Mouse (Mus musculus) kidney, postnatal 0 days (tissue): ENCODE data around the gene Rhcg. TPM values are rescaled to one million over a fixed set of nuclear protein-coding genes. Genes with fewer than 3 reads are reported as not detected.
A peak's percentile ranks its signal among the peaks of the same experiment; 100 is the strongest.

Experiments used
- ATAC-seq: fragments of 200-750 bp; cut with Nextera tagmentation; replicated peaks from 2 replicates; pipeline ENCODE4 v1.8.0; 2017; ENCODE audit warnings: low read depth, moderate number of reproducible peaks, moderate TSS enrichment, moderate library complexity; ENCODE audit not compliant: low FRiP score
- DNase-seq: peaks from one replicate; pipeline ENCODE4 v3.0.0-alpha.2; 2016; ENCODE audit warnings: low spot score
- H3K27ac ChIP-seq: fragments of 300-500 bp; sonication (generic); 2 replicates; pipeline ENCODE4 v1.5.1; 2014; ENCODE audit warnings: mild to moderate bottlenecking
- H3K27me3 ChIP-seq: fragments of 300-500 bp; sonication (generic); 2 replicates; pipeline ENCODE4 v1.6.1; 2014; ENCODE audit warnings: low read length, mixed read lengths; ENCODE audit not compliant: insufficient read depth
- H3K36me3 ChIP-seq: fragments of 300-500 bp; sonication (generic); 2 replicates; pipeline ENCODE4 v1.6.1; 2014; ENCODE audit warnings: low read length, mixed read lengths; ENCODE audit not compliant: insufficient read depth
- H3K4me1 ChIP-seq: fragments of 300-500 bp; sonication (generic); replicated peaks from 2 replicates; pipeline ENCODE4 v1.6.1; 2014; ENCODE audit warnings: antibody characterized with exemption, low read length, mixed read lengths; ENCODE audit not compliant: insufficient read depth
- H3K4me2 ChIP-seq: fragments of 300-500 bp; sonication (generic); 2 replicates; pipeline ENCODE4 v1.6.1; 2014; ENCODE audit warnings: mild to moderate bottlenecking, low read length, moderate library complexity, mixed read lengths
- H3K4me3 ChIP-seq: fragments of 300-500 bp; sonication (generic); replicated peaks from 2 replicates; pipeline ENCODE4 v1.5.1; 2014; ENCODE audit warnings: low read depth, low read length
- H3K9ac ChIP-seq: fragments of 300-500 bp; sonication (generic); 2 replicates; pipeline ENCODE4 v1.6.1; 2014; ENCODE audit warnings: low read depth, low read length
- H3K9me3 ChIP-seq: fragments of 300-500 bp; sonication (generic); replicated peaks from 2 replicates; pipeline ENCODE4 v1.6.1; 2016; ENCODE audit warnings: low read length, inconsistent platforms, mixed read lengths
- CTCF ChIP-seq: IDR thresholded peaks from 2 replicates; pipeline ENCODE4 v1.5.1; 2016; ENCODE audit warnings: antibody characterized with exemption, low read depth, mild to moderate bottlenecking, moderate library complexity
- whole genome bisulfite sequencing: fragments of 180-500 bp; shearing (Covaris S2); extraction: QIAGEN DNeasy Blood & Tissue Kit; methylation state at CpG from one replicate; pipeline ENCODE4 v1.1.7; 2014; 5-methylcytosine and 5-hydroxymethylcytosine counted together
- polyA plus RNA-seq: library from polyadenylated mRNA; unstranded; fragments of >200 nt; fragmentation: Nextera tagmentation; extraction: Ambion mirVana; gene quantifications from 2 replicates; pipeline ENCODE4 v1.2.1, GENCODE M21; 2015

The Rhcg gene
- polyA plus RNA-seq, 1 experiment from 2014 or later = 117 TPM

GRCm38 (mm10) chr7:79568212-79568611, 49.2 kb downstream of the Rhcg start:
- Histone ChIP-seq H3K4me2 (no peak overlapping the region), H3K27me3 (no peaks in the 10 kb centered on the region), H3K4me1 (no peaks in the 10 kb centered on the region), H3K9me3 (no peaks in the 10 kb centered on the region), H3K9ac (no peak overlapping the region), H3K4me3 (no peak overlapping the region), H3K36me3 (no peaks in the 10 kb centered on the region), H3K27ac (no peak overlapping the region)
- no peak for DNase-seq
- no peak for ATAC-seq
- 72% methylated on average over 6 of the region's 6 CpGs for WGBS
- no peak for TF ChIP-seq CTCF

GRCm38 (mm10) chr7:79563675-79564074, 53.8 kb downstream of the Rhcg start:
- peak; percentile 55; the same call in 1 of the 2 replicates for TF ChIP-seq CTCF
- Histone ChIP-seq H3K4me3 (no peak overlapping the region), H3K9me3 (no peaks in the 10 kb centered on the region), H3K36me3 (no peaks in the 10 kb centered on the region), H3K27ac (no peak overlapping the region), H3K4me1 (no peaks in the 10 kb centered on the region), H3K27me3 (no peaks in the 10 kb centered on the region; the same call in none of the 2 replicates), H3K4me2 (no peak overlapping the region), H3K9ac (no peak overlapping the region)
- ATAC-seq (no peak), DNase-seq (peak; percentile 28)
- WGBS = 22% methylated on average over 13 of the region's 13 CpGs

- Histone ChIP-seq H3K4me2 (no peak overlapping the region), H3K27ac (no peak overlapping the region), H3K9me3 (no peaks in the 10 kb centered on the region), H3K27me3 (peaks cover 3% of the 10 kb centered on the region), H3K36me3 (no peaks in the 10 kb centered on the region), H3K4me1 (no peaks in the 10 kb centered on the region), H3K4me3 (no peak overlapping the region), H3K9ac (no peak overlapping the region)
- WGBS = 52% methylated on average over 5 of the region's 5 CpGs
- TF ChIP-seq CTCF = no peak
- DNase-seq = no peak
- no peak for ATAC-seq
These were observed 55.1 kb downstream of the Rhcg start for GRCm38 (mm10) chr7:79562385-79562784.

GRCm38 (mm10) chr7:79558698-79559097, 58.8 kb downstream of the Rhcg start:
- TF ChIP-seq CTCF = peak; percentile 36; the same call in 1 of the 2 replicates
- Histone ChIP-seq H3K4me3 (no peak overlapping the region), H3K4me2 (no peak overlapping the region), H3K4me1 (no peaks in the 10 kb centered on the region), H3K36me3 (no peaks in the 10 kb centered on the region), H3K27ac (no peak overlapping the region), H3K27me3 (peaks cover 30% of the 10 kb centered on the region), H3K9ac (no peak overlapping the region), H3K9me3 (no peaks in the 10 kb centered on the region)
- DNase-seq (no peak), ATAC-seq (no peak)
- WGBS = 75% methylated on average over 1 of the region's 1 CpGs

- H3K4me1 ChIP-seq = no peaks in the 10 kb centered on the region
- no peak for DNase-seq
- no peak overlapping the region for H3K27ac ChIP-seq
- 6% methylated on average over 7 of the region's 8 CpGs for WGBS
- H3K36me3 ChIP-seq = no peaks in the 10 kb centered on the region
- H3K9me3 ChIP-seq = no peaks in the 10 kb centered on the region
- TF ChIP-seq CTCF = no peak
- no peak for ATAC-seq
- H3K4me3 ChIP-seq = no peak overlapping the region
- no peak overlapping the region for H3K4me2 ChIP-seq
- no peak overlapping the region for H3K9ac ChIP-seq
- H3K27me3 ChIP-seq = peaks cover 37% of the 10 kb centered on the region
These were observed 59.7 kb downstream of the Rhcg start for GRCm38 (mm10) chr7:79557728-79558221.

GRCm38 (mm10) chr7:79555368-79556034, 62.0 kb downstream of the Rhcg start:
- no peak overlapping the region for H3K4me2 ChIP-seq
- no peaks in the 10 kb centered on the region for H3K4me1 ChIP-seq
- no peaks in the 10 kb centered on the region for H3K9me3 ChIP-seq
- ATAC-seq (no peak), DNase-seq (peak; percentile 81)
- H3K27ac ChIP-seq = no peak overlapping the region
- H3K9ac ChIP-seq = no peak overlapping the region
- TF ChIP-seq CTCF = no peak
- H3K4me3 ChIP-seq = no peak overlapping the region
- H3K27me3 ChIP-seq = peaks cover 40% of the 10 kb centered on the region
- under 1% methylated on average over 25 of the region's 25 CpGs for WGBS
- H3K36me3 ChIP-seq = no peaks in the 10 kb centered on the region
